Mouse (Mus musculus): ENCODE measurements around the gene Irak2. TPM values are rescaled to one million over a fixed set of nuclear protein-coding genes. Genes with fewer than 3 reads are reported as not detected.

Irak2 gene
- polyA plus RNA-seq, 1 experiment from 2014 or later = 15.6 TPM

GRCm38 (mm10) chr6:113717541-113717940, 79.3 kb downstream of the Irak2 start:
- Histone ChIP-seq H3K4me2 (replicated peaks; ENCODE audit: low read depth, low read length) (no peak overlapping the region), H3K9me3 (ENCODE audit: low read length) (no peaks in the 10 kb centered on the region), H3K27ac (ENCODE audit: low read length) (no peak overlapping the region; the same call in 1 of the 2 replicates), H3K4me1 (ENCODE audit: insufficient read depth, low read depth, low read length) (no peaks in the 10 kb centered on the region), H3K4me3 (ENCODE audit: low read depth, low read length) (no peak overlapping the region), H3K27me3 (replicated peaks; ENCODE audit: insufficient read depth, low read length) (no peaks in the 10 kb centered on the region), H3K36me3 (ENCODE audit: insufficient read depth, low read length) (peaks cover 23% of the 10 kb centered on the region), H3K9ac (replicated peaks; ENCODE audit: low read depth) (no peak overlapping the region)
- DNase-seq (ENCODE audit: low spot score) (peak; percentile 40), ATAC-seq (peak; percentile 62)
- 60% methylated on average over 3 of the region's 3 CpGs for WGBS
- no peak for TF ChIP-seq CTCF (IDR thresholded peaks at IDR 0.05)
- no peak for TF ChIP-seq EP300 (IDR thresholded peaks at IDR 0.05)

- H3K4me2 ChIP-seq (replicated peaks; ENCODE audit: low read depth, low read length) = no peak within 1 kb of the TSS
- WGBS = 58% methylated on average over 3 of the region's 3 CpGs
- DNase-seq (ENCODE audit: low spot score) = no peak
- H3K9me3 ChIP-seq (ENCODE audit: low read length) = no peaks in the 10 kb centered on the region
- H3K27me3 ChIP-seq (replicated peaks; ENCODE audit: insufficient read depth, low read length) = no peaks in the 10 kb centered on the region
- no peak within 1 kb of the TSS for H3K4me3 ChIP-seq (ENCODE audit: low read depth, low read length)
- ATAC-seq = no peak
- H3K27ac ChIP-seq (ENCODE audit: low read length) = no peak within 1 kb of the TSS
- peaks cover 10% of the 10 kb centered on the region for H3K36me3 ChIP-seq (ENCODE audit: insufficient read depth, low read length)
- H3K9ac ChIP-seq (replicated peaks; ENCODE audit: low read depth) = no peak within 1 kb of the TSS
- H3K4me1 ChIP-seq (ENCODE audit: insufficient read depth, low read depth, low read length) = no peaks in the 10 kb centered on the region
- TF ChIP-seq CTCF (IDR thresholded peaks at IDR 0.05) = no peak
- TF ChIP-seq EP300 (IDR thresholded peaks at IDR 0.05) = no peak
These were observed 81.6 kb downstream of the Irak2 start, which contains the start of gene Ghrl for GRCm38 (mm10) chr6:113719878-113720277. Gene Ghrl (minus strand): TSS chr6:113719880.

- no peaks in the 10 kb centered on the region for H3K9me3 ChIP-seq (ENCODE audit: low read length)
- DNase-seq (ENCODE audit: low spot score) = no peak
- no peak overlapping the region for H3K27ac ChIP-seq (ENCODE audit: low read length)
- no peaks in the 10 kb centered on the region for H3K4me1 ChIP-seq (ENCODE audit: insufficient read depth, low read depth, low read length)
- no peaks in the 10 kb centered on the region for H3K27me3 ChIP-seq (replicated peaks; ENCODE audit: insufficient read depth, low read length)
- H3K9ac ChIP-seq (replicated peaks; ENCODE audit: low read depth) = no peak overlapping the region
- H3K36me3 ChIP-seq (ENCODE audit: insufficient read depth, low read length) = peaks cover 3% of the 10 kb centered on the region; the same call in 1 of the 2 replicates
- TF ChIP-seq CTCF (IDR thresholded peaks at IDR 0.05) (no peak), EP300 (IDR thresholded peaks at IDR 0.05) (no peak)
- no peak overlapping the region for H3K4me2 ChIP-seq (replicated peaks; ENCODE audit: low read depth, low read length)
- H3K4me3 ChIP-seq (ENCODE audit: low read depth, low read length) = no peak overlapping the region
- peak; percentile 12; the same call in 1 of the 2 replicates for ATAC-seq
- WGBS = 68% methylated on average over 4 of the region's 4 CpGs
These were observed 82.8 kb downstream of the Irak2 start for GRCm38 (mm10) chr6:113721061-113721460.

DNA sequence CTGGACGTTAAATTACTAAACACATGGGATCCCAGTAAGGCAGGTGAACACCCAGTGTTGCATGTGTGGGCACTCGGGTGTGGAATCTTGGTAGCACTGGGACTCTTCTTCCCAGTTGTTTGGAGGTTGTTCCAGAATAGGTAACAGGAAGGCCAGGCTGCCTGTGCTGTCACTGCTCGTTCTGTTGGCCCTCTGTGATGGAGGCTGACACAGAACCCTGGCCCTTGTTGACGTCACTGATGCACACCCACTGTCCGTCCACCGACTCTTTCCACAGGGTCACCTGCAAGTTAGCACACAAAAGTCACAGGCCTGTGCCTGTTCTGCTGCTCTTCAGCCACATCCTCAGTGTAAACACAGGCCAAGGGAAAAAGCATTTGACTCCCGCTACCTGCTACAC, 89.9 kb downstream of the Irak2 start:
- ATAC-seq (no peak), DNase-seq (ENCODE audit: low spot score) (no peak)
- Histone ChIP-seq H3K4me1 (ENCODE audit: insufficient read depth, low read depth, low read length) (no peaks in the 10 kb centered on the region), H3K27ac (ENCODE audit: low read length) (no peak overlapping the region), H3K9ac (replicated peaks; ENCODE audit: low read depth) (no peak overlapping the region), H3K27me3 (replicated peaks; ENCODE audit: insufficient read depth, low read length) (no peaks in the 10 kb centered on the region), H3K4me2 (replicated peaks; ENCODE audit: low read depth, low read length) (no peak overlapping the region), H3K36me3 (ENCODE audit: insufficient read depth, low read length) (peaks cover 48% of the 10 kb centered on the region), H3K4me3 (ENCODE audit: low read depth, low read length) (no peak overlapping the region), H3K9me3 (ENCODE audit: low read length) (no peaks in the 10 kb centered on the region)
- 85% methylated on average over 7 of the region's 7 CpGs for WGBS
- TF ChIP-seq CTCF (IDR thresholded peaks at IDR 0.05) (no peak), EP300 (IDR thresholded peaks at IDR 0.05) (no peak)

GRCm38 (mm10) chr6:113731296-113731695, 93.0 kb downstream of the Irak2 start:
- H3K27ac ChIP-seq (ENCODE audit: low read length) = no peak overlapping the region
- 96% methylated on average over 3 of the region's 3 CpGs for WGBS
- H3K27me3 ChIP-seq (replicated peaks; ENCODE audit: insufficient read depth, low read length) = no peaks in the 10 kb centered on the region
- ATAC-seq = no peak
- TF ChIP-seq CTCF (IDR thresholded peaks at IDR 0.05) = no peak
- no peak for TF ChIP-seq EP300 (IDR thresholded peaks at IDR 0.05)
- no peak overlapping the region for H3K4me2 ChIP-seq (replicated peaks; ENCODE audit: low read depth, low read length)
- DNase-seq (ENCODE audit: low spot score) = no peak
- no peak overlapping the region for H3K4me3 ChIP-seq (ENCODE audit: low read depth, low read length)
- H3K9me3 ChIP-seq (ENCODE audit: low read length) = no peaks in the 10 kb centered on the region
- no peak overlapping the region for H3K9ac ChIP-seq (replicated peaks; ENCODE audit: low read depth)
- H3K4me1 ChIP-seq (ENCODE audit: insufficient read depth, low read depth, low read length) = no peaks in the 10 kb centered on the region
- H3K36me3 ChIP-seq (ENCODE audit: insufficient read depth, low read length) = peaks cover 56% of the 10 kb centered on the region

DNA sequence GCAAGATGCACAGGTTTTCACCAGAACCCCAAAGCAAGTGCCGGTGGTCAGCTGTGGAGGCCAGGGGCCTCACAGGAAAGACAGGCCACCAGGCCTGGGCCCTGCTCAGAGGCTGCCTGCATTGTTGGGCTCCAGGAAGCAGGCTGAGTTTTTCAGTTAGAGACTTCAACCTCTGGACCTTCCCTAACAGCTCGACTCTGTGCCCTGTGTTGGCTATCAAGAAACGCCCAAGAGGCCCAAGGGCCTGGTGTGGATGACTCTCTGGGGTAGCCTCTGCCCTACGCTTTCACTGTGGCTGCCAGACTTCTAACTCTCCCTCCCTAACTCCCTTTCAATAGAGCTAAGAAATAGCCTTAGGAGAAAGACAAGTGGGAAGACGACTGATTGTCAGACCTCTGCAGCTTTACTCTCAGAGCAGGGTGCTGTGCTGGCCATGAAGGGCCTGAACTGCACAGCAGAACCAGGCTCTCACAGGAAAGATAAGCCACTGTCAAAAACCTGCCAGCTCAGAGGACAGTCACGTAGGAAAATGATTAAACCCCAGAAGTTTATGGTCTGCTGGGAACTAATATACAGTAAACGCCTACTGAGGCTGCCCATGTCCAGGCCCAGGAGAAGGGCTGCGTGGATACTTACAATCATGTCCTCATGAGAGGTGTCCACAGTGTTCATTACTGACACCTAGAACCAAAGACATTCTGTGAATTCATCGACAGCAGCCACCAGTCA, 99.2 kb downstream of the Irak2 start:
- Histone ChIP-seq H3K27me3 (replicated peaks; ENCODE audit: insufficient read depth, low read length) (no peaks in the 10 kb centered on the region), H3K27ac (ENCODE audit: low read length) (no peak overlapping the region), H3K4me3 (ENCODE audit: low read depth, low read length) (no peak overlapping the region), H3K4me2 (replicated peaks; ENCODE audit: low read depth, low read length) (no peak overlapping the region), H3K9me3 (ENCODE audit: low read length) (no peaks in the 10 kb centered on the region), H3K36me3 (ENCODE audit: insufficient read depth, low read length) (peaks cover 13% of the 10 kb centered on the region), H3K4me1 (ENCODE audit: insufficient read depth, low read depth, low read length) (no peaks in the 10 kb centered on the region; the same call in 1 of the 2 replicates), H3K9ac (replicated peaks; ENCODE audit: low read depth) (no peak overlapping the region)
- WGBS = 89% methylated on average over 9 of the region's 9 CpGs
- TF ChIP-seq CTCF (IDR thresholded peaks at IDR 0.05) (no peak), EP300 (IDR thresholded peaks at IDR 0.05) (no peak)
- ATAC-seq (no peak), DNase-seq (ENCODE audit: low spot score) (no peak)

All from lung, postnatal 0 days (tissue).